Mouse (Mus musculus) heart, postnatal 0 days (tissue): ENCODE results near the gene Nom1. TPM values are rescaled to one million over a fixed set of nuclear protein-coding genes. Genes with fewer than 3 reads are reported as not detected.
A peak's percentile ranks its signal among the peaks of the same experiment; 100 is the strongest.

Experiments
- ATAC-seq: fragments of 200-750 bp; cut with Nextera tagmentation; 2 replicates; pipeline ENCODE4 v1.8.0; 2017; ENCODE audit warnings: low read depth, moderate number of reproducible peaks, moderate library complexity; ENCODE audit not compliant: insufficient read depth
- DNase-seq: peaks from one replicate; pipeline ENCODE4 v3.0.0-alpha.2; 2016; ENCODE audit warnings: low spot score
- H3K27ac ChIP-seq: fragments of 300-500 bp; sonication (generic); 2 replicates; pipeline ENCODE4 v1.5.1; 2014; ENCODE audit warnings: low read depth, mild to moderate bottlenecking
- H3K27me3 ChIP-seq: fragments of 300-500 bp; sonication (generic); 2 replicates; pipeline ENCODE4 v1.6.1; 2014; ENCODE audit warnings: low read length, mixed read lengths; ENCODE audit not compliant: control insufficient read depth, insufficient read depth
- H3K36me3 ChIP-seq: fragments of 300-500 bp; sonication (generic); replicated peaks from 2 replicates; pipeline ENCODE4 v1.6.1; 2014; ENCODE audit warnings: low read length, mixed read lengths; ENCODE audit not compliant: control insufficient read depth, insufficient read depth
- H3K4me1 ChIP-seq: fragments of 300-500 bp; sonication (generic); 2 replicates; pipeline ENCODE4 v1.6.1; 2014; ENCODE audit warnings: antibody characterized with exemption; ENCODE audit not compliant: control insufficient read depth, insufficient read depth
- H3K4me2 ChIP-seq: fragments of 300-500 bp; sonication (generic); 2 replicates; pipeline ENCODE4 v1.6.1; 2014; ENCODE audit warnings: low read depth, mild to moderate bottlenecking, low read length, moderate library complexity
- H3K4me3 ChIP-seq: fragments of 300-500 bp; sonication (generic); 2 replicates; pipeline ENCODE4 v1.5.1; 2014; ENCODE audit warnings: low read depth, low read length
- H3K9ac ChIP-seq: fragments of 300-500 bp; sonication (generic); replicated peaks from 2 replicates; pipeline ENCODE4 v1.6.1; 2014; ENCODE audit warnings: low read depth, low read length, mixed read lengths
- H3K9me3 ChIP-seq: fragments of 300-500 bp; sonication (generic); replicated peaks from 2 replicates; pipeline ENCODE4 v1.6.1; 2016; ENCODE audit warnings: low read length; ENCODE audit not compliant: control insufficient read depth
- CTCF ChIP-seq: IDR thresholded peaks from 2 replicates; pipeline ENCODE4 v1.5.1; 2016; ENCODE audit warnings: antibody characterized with exemption, control low read depth, low read depth
- EP300 ChIP-seq: IDR thresholded peaks from 2 replicates; pipeline ENCODE4 v1.6.1; 2016; ENCODE audit warnings: antibody characterized with exemption, low read depth
- WGBS: fragments of 180-500 bp; shearing (Covaris S2); extraction: QIAGEN DNeasy Blood & Tissue Kit; methylation state at CpG from one replicate; pipeline ENCODE4 v1.1.7; 2014; 5-methylcytosine and 5-hydroxymethylcytosine counted together
- polyA plus RNA-seq: library from polyadenylated mRNA; unstranded; fragments of >200 nt; fragmentation: Nextera tagmentation; extraction: Ambion mirVana; gene quantifications from 2 replicates; pipeline ENCODE4 v1.2.1, GENCODE M21; 2015
- total RNA-seq: library from RNA; depleted of rRNA; stranded (reverse); fragments of >200 nt; gene quantifications from 2 replicates; pipeline ENCODE4 v1.2.3, GENCODE M21; 2014; ENCODE audit warnings: low replicate concordance; rRNA removed

The Nom1 gene
- 3.0 and 19.9 TPM in 2 replicates for total RNA-seq
- polyA plus RNA-seq = 11.0 and 12.4 TPM in 2 replicates

- Histone ChIP-seq H3K27ac (peak within 1 kb of the TSS; percentile 83), H3K36me3 (peaks cover 30% of the 10 kb centered on the region), H3K4me1 (peaks cover 17% of the 10 kb centered on the region), H3K9ac (peak within 1 kb of the TSS; percentile 73), H3K27me3 (no peaks in the 10 kb centered on the region), H3K4me2 (peak within 1 kb of the TSS; percentile 92), H3K9me3 (no peaks in the 10 kb centered on the region), H3K4me3 (peak within 1 kb of the TSS; percentile 87)
- DNase-seq = peak; percentile 91
- TF ChIP-seq CTCF (no peak), EP300 (no peak)
- WGBS = 5% methylated on average over 29 of the region's 29 CpGs
- ATAC-seq = peak; percentile 95
These were observed at the start of gene Nom1 for GRCm38 (mm10) chr5:29434228-29434871. TSS of gene Nom1 (plus strand) at chr5:29434664.

- Histone ChIP-seq H3K27me3 (no peaks in the 10 kb centered on the region), H3K4me1 (no peaks in the 10 kb centered on the region), H3K36me3 (no peaks in the 10 kb centered on the region), H3K4me2 (no peak overlapping the region), H3K9me3 (no peaks in the 10 kb centered on the region), H3K9ac (no peak overlapping the region), H3K27ac (peak overlapping the region; percentile 85), H3K4me3 (no peak overlapping the region)
- ATAC-seq = peak; percentile 27; the same call in 1 of the 2 replicates
- TF ChIP-seq EP300 (no peak), CTCF (no peak)
- 25% methylated on average over 1 of the region's 1 CpGs for WGBS
- DNase-seq = no peak
These were observed 46.9 kb upstream of the Nom1 start for GRCm38 (mm10) chr5:29387591-29387990.

- Histone ChIP-seq H3K4me2 (no peak overlapping the region), H3K4me3 (no peak overlapping the region), H3K9ac (no peak overlapping the region), H3K9me3 (no peaks in the 10 kb centered on the region), H3K27ac (peak overlapping the region; percentile 85), H3K4me1 (no peaks in the 10 kb centered on the region), H3K27me3 (no peaks in the 10 kb centered on the region), H3K36me3 (no peaks in the 10 kb centered on the region)
- WGBS = 37% methylated on average over 7 of the region's 7 CpGs
- ATAC-seq (peak; percentile 86), DNase-seq (peak; percentile 61)
- TF ChIP-seq CTCF (no peak), EP300 (peak; percentile 87; the same call in 1 of the 2 replicates)
These were observed 46.1 kb upstream of the Nom1 start for GRCm38 (mm10) chr5:29388181-29388943.

GRCm38 (mm10) chr5:29388944-29389765 is 45.3 kb upstream of the Nom1 start:
- Histone ChIP-seq H3K9me3 (no peaks in the 10 kb centered on the region), H3K9ac (no peak overlapping the region), H3K36me3 (no peaks in the 10 kb centered on the region), H3K4me1 (no peaks in the 10 kb centered on the region), H3K4me2 (no peak overlapping the region), H3K4me3 (no peak overlapping the region), H3K27ac (peak overlapping the region; percentile 85), H3K27me3 (no peaks in the 10 kb centered on the region)
- TF ChIP-seq CTCF (peak; percentile 85), EP300 (no peak)
- DNase-seq (peak; percentile 49), ATAC-seq (peak; percentile 57; the same call in 1 of the 2 replicates)
- WGBS = 14% methylated on average over 15 of the region's 15 CpGs

- TF ChIP-seq EP300 (no peak), CTCF (no peak)
- Histone ChIP-seq H3K27ac (no peak overlapping the region), H3K27me3 (no peaks in the 10 kb centered on the region), H3K36me3 (no peaks in the 10 kb centered on the region), H3K4me3 (no peak overlapping the region), H3K4me2 (no peak overlapping the region), H3K4me1 (no peaks in the 10 kb centered on the region), H3K9ac (no peak overlapping the region), H3K9me3 (no peaks in the 10 kb centered on the region)
- 31% methylated on average over 4 of the region's 4 CpGs for WGBS
- DNase-seq = no peak
- no peak for ATAC-seq
These were observed 36.0 kb upstream of the Nom1 start for GRCm38 (mm10) chr5:29398427-29398826.
